Mouse (Mus musculus) megakaryocyte, embryonic 14.5 days (primary cell): Measurements from ENCODE around the gene Cnr1.

Experiments
- FLI1 ChIP-seq: IDR thresholded peaks from 2 replicates; pipeline ENCODE4 v1.6.1; 2012; ENCODE audit warnings: low read length, inconsistent platforms, mixed read lengths
- GATA1 ChIP-seq: IDR thresholded peaks from 3 replicates; pipeline ENCODE4 v1.6.1; 2012; ENCODE audit warnings: mixed read lengths, low read length, inconsistent platforms, borderline replicate concordance

DNA sequence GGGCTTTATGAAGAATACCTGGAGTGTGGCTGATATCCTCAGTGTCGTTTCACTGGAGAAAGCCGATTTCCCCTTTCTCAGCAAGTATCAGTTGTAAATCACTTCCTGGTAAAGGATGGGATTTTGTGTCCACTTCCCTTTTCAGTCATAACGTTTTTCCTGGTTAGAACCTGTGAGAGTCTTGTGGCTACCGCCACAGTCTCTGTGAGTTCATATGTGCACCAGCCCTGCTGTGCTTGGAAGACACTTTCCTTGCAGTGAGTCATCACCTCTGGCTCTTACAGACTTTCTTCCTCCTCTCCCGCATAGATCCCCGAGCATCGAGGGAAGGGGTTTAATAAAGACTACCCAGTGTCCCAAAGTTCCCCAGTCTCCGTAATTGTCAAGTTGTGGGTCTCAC is 29.3 kb upstream of the Cnr1 start:
- TF ChIP-seq FLI1, result no peak
- no peak for TF ChIP-seq GATA1
